Mouse (Mus musculus): Measurements from ENCODE around the gene Gm2564. TPM values are rescaled to one million over a fixed set of nuclear protein-coding genes. Genes with fewer than 3 reads are reported as not detected.

Gm2564 gene
- polyA plus RNA-seq (2015; fragmentation: Nextera tagmentation; extraction: Ambion mirVana): 1.3 TPM in 1 of 2 replicates, not detected in the other

GRCm38 (mm10) chr4:42629419-42629818 is at the start of gene Gm2564:
TSS of gene Gm2564 (plus strand) at chr4:42629719.

DNA sequence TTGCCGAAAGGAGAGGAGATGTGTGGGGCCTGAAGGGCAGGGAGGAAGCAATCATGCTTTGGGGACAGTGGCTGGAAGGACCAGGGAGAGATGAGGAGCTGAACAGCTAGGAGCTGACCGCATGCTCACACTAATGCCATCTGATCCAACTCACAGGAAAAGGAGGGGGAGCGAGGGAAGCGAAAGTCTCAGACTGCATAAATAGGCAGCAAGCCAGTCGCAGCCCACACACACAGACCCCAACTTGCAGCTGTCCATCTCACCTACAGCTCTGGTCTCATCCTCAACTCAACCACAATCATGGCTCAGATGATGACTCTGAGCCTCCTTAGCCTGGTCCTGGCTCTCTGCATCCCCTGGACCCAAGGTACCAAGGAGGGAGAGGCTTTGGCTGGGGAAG is 17.6 kb upstream of the Gm2564 start, which contains the start of gene Gm10591:
Gene Gm10591 (plus strand): TSS at position 301 of the 400 bp plus-strand sequence.

DNA sequence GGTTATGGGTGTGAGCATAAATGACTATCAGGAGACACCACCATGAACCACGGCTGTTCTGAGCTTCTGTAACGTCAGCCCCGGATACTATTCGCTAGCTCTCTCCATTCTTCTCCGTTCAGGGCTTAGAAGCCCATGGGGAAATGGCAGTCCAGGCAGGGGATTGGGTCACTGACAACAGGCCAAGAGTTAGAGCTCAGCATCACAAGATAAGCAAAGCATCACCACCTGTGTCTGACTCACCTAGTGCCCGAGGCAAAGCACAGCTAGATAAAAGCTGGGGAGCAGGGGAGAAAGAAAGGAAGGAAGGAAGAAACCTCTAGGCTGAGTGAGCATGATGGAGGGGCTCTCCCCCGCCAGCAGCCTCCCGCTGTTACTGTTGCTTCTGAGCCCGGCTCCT is 25.4 kb downstream of the Gm2564 start, which contains the start of gene Ccl27b:
Gene Ccl27b (plus strand): TSS at position 301 of the 400 bp plus-strand sequence.

DNA sequence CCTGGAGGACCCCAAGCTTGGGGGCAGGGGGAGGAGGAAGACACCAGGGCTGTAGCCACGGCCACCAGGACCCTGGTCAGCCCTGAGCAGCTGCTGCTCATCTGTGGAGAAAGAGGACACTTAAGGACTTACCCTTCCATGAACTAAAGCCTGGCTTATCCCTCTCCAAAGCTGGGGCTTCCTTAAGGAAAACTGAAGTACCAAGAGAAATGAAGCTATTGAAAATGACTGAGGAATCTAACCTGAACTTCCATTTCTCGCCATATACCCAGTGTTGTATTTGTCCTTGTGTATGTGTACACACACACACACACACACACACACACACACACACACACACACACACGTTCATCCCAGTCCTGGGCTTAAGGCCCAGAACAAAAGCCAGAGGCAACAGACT is 32.3 kb downstream of the Gm2564 start, which contains the start of gene Il11ra2:
Gene Il11ra2 (minus strand): TSS at position 101 of the 400 bp plus-strand sequence.

Other genes starting within 250 kb of the Gm2564 start
- not detected in 2 replicates for gene Gm21586, start 190.3 kb upstream of the Gm2564 start, polyA plus RNA-seq (2015; fragmentation: Nextera tagmentation; extraction: Ambion mirVana)
- gene Gm2163, start 163.0 kb upstream of the Gm2564 start, polyA plus RNA-seq (2015; fragmentation: Nextera tagmentation; extraction: Ambion mirVana): not detected in 2 replicates
- not detected in 2 replicates for gene Fam205a2, start 101.5 kb upstream of the Gm2564 start, polyA plus RNA-seq (2015; fragmentation: Nextera tagmentation; extraction: Ambion mirVana)
- not detected in 2 replicates for gene Gm10591, start 17.5 kb upstream of the Gm2564 start, polyA plus RNA-seq (2015; fragmentation: Nextera tagmentation; extraction: Ambion mirVana)
- gene Ccl27b, start 25.5 kb downstream of the Gm2564 start, polyA plus RNA-seq (2015; fragmentation: Nextera tagmentation; extraction: Ambion mirVana): not detected in 2 replicates
- not detected in 2 replicates for gene Il11ra2, start 32.2 kb downstream of the Gm2564 start, polyA plus RNA-seq (2015; fragmentation: Nextera tagmentation; extraction: Ambion mirVana)
- gene 4930578G10Rik, start 105.8 kb downstream of the Gm2564 start, polyA plus RNA-seq (2015; fragmentation: Nextera tagmentation; extraction: Ambion mirVana): not detected in 2 replicates
- gene Ccl19, start 126.9 kb downstream of the Gm2564 start, polyA plus RNA-seq (2015; fragmentation: Nextera tagmentation; extraction: Ambion mirVana): 0.32 and 0.60 TPM in 2 replicates
- gene Ccl21a, start 144.3 kb downstream of the Gm2564 start, polyA plus RNA-seq (2015; fragmentation: Nextera tagmentation; extraction: Ambion mirVana): 10.1 and 10.8 TPM in 2 replicates
- not detected in 2 replicates for gene Fam205a1, start 224.2 kb downstream of the Gm2564 start, polyA plus RNA-seq (2015; fragmentation: Nextera tagmentation; extraction: Ambion mirVana)
- gene Gm12394, start 227.1 kb downstream of the Gm2564 start, polyA plus RNA-seq (2015; fragmentation: Nextera tagmentation; extraction: Ambion mirVana): 0.04 TPM in 1 of 2 replicates, not detected in the other
- 0.21 TPM in 1 of 2 replicates, not detected in the other for gene Fam205c, start 244.5 kb downstream of the Gm2564 start, polyA plus RNA-seq (2015; fragmentation: Nextera tagmentation; extraction: Ambion mirVana)